ENCODE assay signal across 8 mouse cellular contexts in the genomic region with DNA sequence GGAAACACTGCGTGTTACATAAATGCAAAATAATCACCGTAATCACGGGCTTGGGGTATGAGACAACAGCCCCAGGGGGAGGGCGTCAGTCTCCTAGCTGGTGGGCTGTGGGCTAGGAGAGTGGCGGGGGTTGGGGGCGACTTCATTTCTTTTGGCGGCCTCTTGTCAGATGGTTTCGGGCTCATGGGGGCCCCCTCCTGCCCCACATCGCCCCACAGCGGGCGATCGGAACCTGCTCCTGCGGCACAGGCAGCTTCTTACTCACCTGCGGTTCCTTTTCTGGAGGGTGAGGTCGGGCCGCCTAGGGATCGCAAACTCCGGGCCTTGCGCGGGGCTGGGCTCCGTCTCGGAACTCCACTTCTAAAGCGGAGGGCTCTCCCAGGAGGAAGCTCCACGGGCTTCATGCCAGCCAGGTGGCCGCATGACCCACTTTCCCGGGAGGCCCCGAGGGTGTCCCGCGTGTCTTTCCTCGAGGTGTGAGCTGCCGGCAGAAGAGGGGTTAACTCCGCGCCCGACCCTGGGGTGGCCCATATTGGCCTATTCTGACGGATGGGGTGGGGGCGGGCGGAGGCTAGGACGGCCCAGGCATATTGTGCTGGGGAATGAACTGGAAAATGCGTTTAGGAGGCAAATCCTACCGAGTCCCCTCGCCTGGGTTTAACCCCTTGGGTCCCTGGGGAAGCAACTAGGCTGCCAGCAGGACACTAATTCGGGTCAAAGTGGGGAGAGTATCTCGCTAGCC. TPM values are rescaled to one million over a fixed set of nuclear protein-coding genes. Genes with fewer than 3 reads are reported as not detected.
DNase-seq lines count a peak whose midpoint lies in the region; ATAC-seq and TF ChIP-seq lines count a peak whose summit lies in the region.

No protein-coding gene starts in this region.

- no peak for ATAC-seq in heart, embryonic 11.5 days (replicated peaks; ENCODE audit: insufficient number of reproducible peaks, low FRiP score, low TSS enrichment)

- no peak overlapping the region for H3K27ac ChIP-seq in cerebellum, adult 2 months (ENCODE audit: insufficient read depth, low read length)
- no peak overlapping the region for H3K27ac ChIP-seq in heart, embryonic 11.5 days (ENCODE audit: low read depth, low read length)

- H3K9me3 ChIP-seq in heart, embryonic 11.5 days (replicated peaks; ENCODE audit: control insufficient read depth, low read length): no peaks in the 10 kb centered on the region

- H3K4me2 ChIP-seq in heart, embryonic 11.5 days: peak overlapping the region; percentile 91

- DNase-seq in lung, adult 18-20 months: peak; percentile 46 to 49
- DNase-seq in lung, postnatal 36 days: no peak
- DNase-seq in cerebellum, adult 2 months: peak; percentile 61 to 75
- DNase-seq in kidney, postnatal 10 days: peak; percentile 59
- DNase-seq in lung, postnatal 4 days: peak; percentile 35 to 50
- peak; percentile 56 for DNase-seq in splenic B cell, adult 2 months (ENCODE audit: low read depth, low spot score)
- DNase-seq in layer of hippocampus, postnatal 14 days (ENCODE audit: low spot score in 2 of 2): no peak

- H3K4me3 ChIP-seq in cerebellum, adult 2 months (replicated peaks; ENCODE audit: insufficient read depth, low read depth, low read length): peak overlapping the region; percentile 72
- peak overlapping the region; percentile 82 for H3K4me3 ChIP-seq in heart, embryonic 11.5 days (ENCODE audit: low read depth, low read length)

- no peaks in the 10 kb centered on the region for H3K27me3 ChIP-seq in cerebellum, adult 2 months (ENCODE audit: control insufficient read depth, insufficient read depth, low read length)
- H3K27me3 ChIP-seq in heart, embryonic 11.5 days (ENCODE audit: control insufficient read depth, insufficient read depth, low read length): peaks cover 12% of the 10 kb centered on the region
- no peaks in the 10 kb centered on the region for H3K27me3 ChIP-seq in splenic B cell, adult 2 months (ENCODE audit: control insufficient read depth, insufficient read depth, low read length, poor library complexity, severe bottlenecking)

- 1% methylated on average over 43 of the region's 43 CpGs for WGBS in cerebellum, adult 2 months
- under 1% methylated on average over 43 of the region's 43 CpGs for WGBS in heart, embryonic 11.5 days (ENCODE audit: insufficient replicate concordance)

- TF ChIP-seq CTCF in cerebellum, adult 2 months (IDR thresholded peaks at IDR 0.05; ENCODE audit: borderline replicate concordance, insufficient read depth, low read depth, low read length): no peak

- no peak for TF ChIP-seq POLR2A in cerebellum, adult 2 months (IDR thresholded peaks at IDR 0.05; ENCODE audit: borderline replicate concordance, insufficient read depth, low read length)

- peaks cover 17% of the 10 kb centered on the region; the same call in 1 of the 2 replicates for H3K4me1 ChIP-seq in cerebellum, adult 2 months (ENCODE audit: control insufficient read depth, insufficient read depth, low read length)
- peaks cover 16% of the 10 kb centered on the region for H3K4me1 ChIP-seq in heart, embryonic 11.5 days (ENCODE audit: control insufficient read depth, insufficient read depth, low read length)

- H3K36me3 ChIP-seq in heart, embryonic 11.5 days (ENCODE audit: control insufficient read depth, insufficient read depth, low read length): no peaks in the 10 kb centered on the region
- no peaks in the 10 kb centered on the region for H3K36me3 ChIP-seq in splenic B cell, adult 2 months (ENCODE audit: control insufficient read depth, insufficient read depth, low read length, poor library complexity, severe bottlenecking)

- H3K9ac ChIP-seq in heart, embryonic 11.5 days (ENCODE audit: low read depth, low read length): peak overlapping the region; percentile 63

RNA-seq across cellular contexts. Expression of a gene that starts 1.4 kb away (rescaled TPM):
- 27.3 and 28.9 TPM in 2 replicates for polyA plus RNA-seq in cerebellum, adult 2 months (2012; rRNA removed)
- 2.2 and 2.4 TPM in 2 replicates for polyA plus RNA-seq in heart, embryonic 11.5 days (2014; fragmentation: Nextera tagmentation; extraction: Ambion mirVana)
- 100 to 1,000 TPM; 109 to 113 TPM for total RNA-seq in layer of hippocampus, postnatal 14 days (2021)

Comparison
In these comparisons a context has a peak if more than half of its experiments do, and no peak if none do; other contexts are left out.
1. DNase-seq: peak in lung, adult 18-20 months (2 of 2), cerebellum, adult 2 months (2 of 2), kidney, postnatal 10 days (single experiment), lung, postnatal 4 days (2 of 2) and splenic B cell, adult 2 months (single experiment); none in lung, postnatal 36 days (single experiment) and layer of hippocampus, postnatal 14 days (0 of 2).